Comparison of ENCODE assay signal across 18 mouse cellular contexts in the genomic region with DNA sequence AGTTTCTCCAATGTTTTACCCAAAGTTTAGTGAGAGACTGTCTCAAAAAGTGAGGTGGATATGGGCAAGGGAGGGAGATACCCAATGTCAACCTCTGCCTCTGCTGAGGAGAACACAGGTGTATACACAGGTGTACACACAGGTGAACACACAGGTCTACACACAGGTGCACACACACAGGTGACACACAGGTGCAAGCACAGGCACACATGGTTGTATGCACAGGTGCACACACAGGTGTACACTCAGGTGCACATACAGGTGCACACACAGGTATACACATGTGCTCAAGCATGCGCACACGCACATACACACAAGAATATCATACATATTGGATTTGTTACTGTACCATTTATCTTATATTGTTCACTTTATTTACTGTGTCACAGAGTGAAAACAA.
"Had no signal": no experiment of that assay in that cellular context is flagged by ENCODE, and none has a peak within 500 bp of the region (broad histone marks: within the 10 kb centered on the region; RNA-seq: fewer than 3 reads in every experiment).

No protein-coding gene starts in this region.

- H3K4me3 ChIP-seq: midbrain, embryonic 10.5 days; midbrain, embryonic 13.5 days; myocyte; neural tube, embryonic 13.5 days; neural tube, embryonic 15.5 days had no signal

- H3K9ac ChIP-seq: lung, embryonic 14.5 days; midbrain, embryonic 13.5 days; neural tube, embryonic 13.5 days; neural tube, embryonic 15.5 days had no signal

- ATAC-seq: midbrain, embryonic 13.5 days; midbrain, embryonic 16.5 days had no signal

- H3K4me1 ChIP-seq: neural tube, embryonic 13.5 days; neural tube, embryonic 15.5 days had no signal

- DNase-seq: lung, adult 18-20 months; lung, embryonic 14.5 days; lung, postnatal 10 days; lung, postnatal 4 days; retina, postnatal 1 day; right cerebral cortex, adult 18-20 months; right cerebral cortex, postnatal 25 days; right cerebral cortex, postnatal 4 days; spleen, adult 18-20 months; thymus, adult 18-20 months; thymus, postnatal 14 days; thymus, postnatal 36 days had no signal

- H3K9me3 ChIP-seq: midbrain, embryonic 10.5 days; midbrain, embryonic 13.5 days; neural tube, embryonic 13.5 days; neural tube, embryonic 15.5 days had no signal

- H3K4me2 ChIP-seq: lung, embryonic 14.5 days; midbrain, embryonic 13.5 days; neural tube, embryonic 13.5 days; neural tube, embryonic 15.5 days had no signal

- H3K36me3 ChIP-seq: midbrain, embryonic 10.5 days; midbrain, embryonic 13.5 days; neural tube, embryonic 13.5 days; neural tube, embryonic 15.5 days had no signal

- H3K27me3 ChIP-seq: midbrain, embryonic 13.5 days; neural tube, embryonic 13.5 days; neural tube, embryonic 15.5 days had no signal

- H3K27ac ChIP-seq: midbrain, embryonic 10.5 days; midbrain, embryonic 13.5 days; neural tube, embryonic 13.5 days; neural tube, embryonic 15.5 days had no signal
